Mouse (Mus musculus): ENCODE measurements around the gene Ehbp1. TPM values are rescaled to one million over a fixed set of nuclear protein-coding genes. Genes with fewer than 3 reads are reported as not detected.

Ehbp1 gene
- polyA plus RNA-seq, 1 experiment from 2014 or later = 11.5 TPM

GRCm38 (mm10) chr11:22178569-22178968 is 163.5 kb downstream of the Ehbp1 start:
- WGBS = 70% methylated on average over 1 of the region's 1 CpGs
- H3K36me3 ChIP-seq (ENCODE audit: insufficient read depth) = no peaks in the 10 kb centered on the region
- no peak overlapping the region for H3K27ac ChIP-seq (ENCODE audit: low read depth)
- no peaks in the 10 kb centered on the region for H3K9me3 ChIP-seq (ENCODE audit: low read depth, low read length)
- TF ChIP-seq CTCF (IDR thresholded peaks at IDR 0.05; ENCODE audit: low read depth) = no peak
- H3K4me3 ChIP-seq (ENCODE audit: low read depth, low read length) = no peak overlapping the region
- no peaks in the 10 kb centered on the region for H3K4me1 ChIP-seq (ENCODE audit: insufficient read depth)
- ATAC-seq (ENCODE audit: insufficient read depth) (no peak), DNase-seq (no peak)
- H3K4me2 ChIP-seq = no peak overlapping the region
- no peaks in the 10 kb centered on the region for H3K27me3 ChIP-seq (ENCODE audit: insufficient read depth, low read length)
- H3K9ac ChIP-seq = no peak overlapping the region

- H3K9ac ChIP-seq = no peak overlapping the region
- ATAC-seq (ENCODE audit: insufficient read depth) (no peak), DNase-seq (no peak)
- H3K4me1 ChIP-seq (ENCODE audit: insufficient read depth) = no peaks in the 10 kb centered on the region
- TF ChIP-seq CTCF (IDR thresholded peaks at IDR 0.05; ENCODE audit: low read depth) = no peak
- no peaks in the 10 kb centered on the region for H3K27me3 ChIP-seq (ENCODE audit: insufficient read depth, low read length)
- H3K27ac ChIP-seq (ENCODE audit: low read depth) = no peak overlapping the region
- no peaks in the 10 kb centered on the region; the same call in 1 of the 2 replicates for H3K36me3 ChIP-seq (ENCODE audit: insufficient read depth)
- 84% methylated on average over 3 of the region's 3 CpGs for WGBS
- no peak overlapping the region for H3K4me2 ChIP-seq
- H3K9me3 ChIP-seq (ENCODE audit: low read depth, low read length) = no peaks in the 10 kb centered on the region
- no peak overlapping the region for H3K4me3 ChIP-seq (ENCODE audit: low read depth, low read length)
Measured at GRCm38 (mm10) chr11:22174311-22174710, 167.8 kb downstream of the Ehbp1 start.

- Histone ChIP-seq H3K36me3 (ENCODE audit: insufficient read depth) (peaks cover 5% of the 10 kb centered on the region; the same call in 1 of the 2 replicates), H3K4me1 (ENCODE audit: insufficient read depth) (no peaks in the 10 kb centered on the region), H3K9me3 (ENCODE audit: low read depth, low read length) (no peaks in the 10 kb centered on the region), H3K4me2 (no peak overlapping the region), H3K4me3 (ENCODE audit: low read depth, low read length) (no peak overlapping the region), H3K9ac (no peak overlapping the region), H3K27me3 (ENCODE audit: insufficient read depth, low read length) (no peaks in the 10 kb centered on the region), H3K27ac (ENCODE audit: low read depth) (no peak overlapping the region)
- DNase-seq (no peak), ATAC-seq (ENCODE audit: insufficient read depth) (peak; percentile 44; the same call in 1 of the 2 replicates)
- 82% methylated on average over 6 of the region's 6 CpGs for WGBS
- TF ChIP-seq CTCF (IDR thresholded peaks at IDR 0.05; ENCODE audit: low read depth) = no peak
Measured at GRCm38 (mm10) chr11:22170962-22171638, 171.0 kb downstream of the Ehbp1 start.

- DNase-seq = no peak
- Histone ChIP-seq H3K4me1 (ENCODE audit: insufficient read depth) (0 out of 2 replicates have a peak, but pooled peaks cover 6% of the 10 kb centered on the region), H3K27ac (ENCODE audit: low read depth) (no peak overlapping the region), H3K4me2 (no peak overlapping the region), H3K9me3 (ENCODE audit: low read depth, low read length) (no peaks in the 10 kb centered on the region), H3K9ac (no peak overlapping the region), H3K27me3 (ENCODE audit: insufficient read depth, low read length) (no peaks in the 10 kb centered on the region), H3K36me3 (ENCODE audit: insufficient read depth) (no peaks in the 10 kb centered on the region), H3K4me3 (ENCODE audit: low read depth, low read length) (no peak overlapping the region)
- WGBS = 92% methylated on average over 4 of the region's 4 CpGs
- no peak for ATAC-seq (ENCODE audit: insufficient read depth)
- no peak for TF ChIP-seq CTCF (IDR thresholded peaks at IDR 0.05; ENCODE audit: low read depth)
Measured at GRCm38 (mm10) chr11:22157882-22158281, 184.2 kb downstream of the Ehbp1 start.

- ATAC-seq (ENCODE audit: insufficient read depth) = no peak
- no peak for DNase-seq
Measured at GRCm38 (mm10) chr11:22156182-22156581, 185.9 kb downstream of the Ehbp1 start.

GRCm38 (mm10) chr11:22155366-22156095 is 186.6 kb downstream of the Ehbp1 start:
- no peak overlapping the region for H3K4me2 ChIP-seq
- ATAC-seq (ENCODE audit: insufficient read depth) = peak; percentile 52; the same call in 1 of the 2 replicates
- no peaks in the 10 kb centered on the region for H3K9me3 ChIP-seq (ENCODE audit: low read depth, low read length)
- no peak overlapping the region for H3K27ac ChIP-seq (ENCODE audit: low read depth)
- 47% methylated on average over 3 of the region's 3 CpGs for WGBS
- H3K4me1 ChIP-seq (ENCODE audit: insufficient read depth) = peaks cover 6% of the 10 kb centered on the region; the same call in 1 of the 2 replicates
- no peaks in the 10 kb centered on the region for H3K36me3 ChIP-seq (ENCODE audit: insufficient read depth)
- no peak overlapping the region for H3K9ac ChIP-seq
- H3K4me3 ChIP-seq (ENCODE audit: low read depth, low read length) = no peak overlapping the region
- no peaks in the 10 kb centered on the region for H3K27me3 ChIP-seq (ENCODE audit: insufficient read depth, low read length)
- TF ChIP-seq CTCF (IDR thresholded peaks at IDR 0.05; ENCODE audit: low read depth) = no peak
- DNase-seq = peak; percentile 16

More at GRCm38 (mm10) chr11:22156182-22156581, 185.9 kb downstream of the Ehbp1 start:
- 76% methylated on average over 2 of the region's 2 CpGs for WGBS
- TF ChIP-seq CTCF (IDR thresholded peaks at IDR 0.05; ENCODE audit: low read depth) = no peak
- no peak overlapping the region for H3K4me3 ChIP-seq (ENCODE audit: low read depth, low read length)
- peaks cover 6% of the 10 kb centered on the region; the same call in 1 of the 2 replicates for H3K4me1 ChIP-seq (ENCODE audit: insufficient read depth)
- no peak overlapping the region for H3K9ac ChIP-seq
- H3K4me2 ChIP-seq = no peak overlapping the region
- no peaks in the 10 kb centered on the region for H3K36me3 ChIP-seq (ENCODE audit: insufficient read depth)
- H3K27me3 ChIP-seq (ENCODE audit: insufficient read depth, low read length) = no peaks in the 10 kb centered on the region
- H3K27ac ChIP-seq (ENCODE audit: low read depth) = no peak overlapping the region; the same call in 1 of the 2 replicates
- no peaks in the 10 kb centered on the region for H3K9me3 ChIP-seq (ENCODE audit: low read depth, low read length)

Data from lung, embryonic 14.5 days (tissue).